Mouse (Mus musculus) kidney, postnatal 25 days (tissue): ENCODE data around the gene 1700037H04Rik.

Source experiments
- DNase-seq, 2 experiments: peaks; one replicate each; pipeline ENCODE4 v3.0.0; 2021; ENCODE audit warnings: mixed read lengths in 2 of 2

Gene 1700037H04Rik

GRCm38 (mm10) chr2:131145536-131145935 lies 14.3 kb downstream of the 1700037H04Rik start:
- DNase-seq = no peak

GRCm38 (mm10) chr2:131145121-131145520 lies 14.8 kb downstream of the 1700037H04Rik start:
- DNase-seq = no peak

GRCm38 (mm10) chr2:131143007-131143780 lies 16.7 kb downstream of the 1700037H04Rik start:
- no peak for DNase-seq

- peak; percentile 83 to 85 for DNase-seq
Measured at GRCm38 (mm10) chr2:131142592-131142991, 17.3 kb downstream of the 1700037H04Rik start.

GRCm38 (mm10) chr2:131141336-131141986 lies 18.4 kb downstream of the 1700037H04Rik start:
- DNase-seq = no peak

- DNase-seq = no peak
Measured at GRCm38 (mm10) chr2:131140533-131140905, 19.4 kb downstream of the 1700037H04Rik start.

- DNase-seq = peak; percentile 47 to 60
Measured at GRCm38 (mm10) chr2:131139886-131140532, 19.9 kb downstream of the 1700037H04Rik start.

- DNase-seq = peak in 1 of 2 experiments; percentile 1
Measured at GRCm38 (mm10) chr2:131139287-131139686, 20.6 kb downstream of the 1700037H04Rik start.

- DNase-seq = no peak
Measured at GRCm38 (mm10) chr2:131138760-131139159, 21.1 kb downstream of the 1700037H04Rik start.

- peak in 1 of 2 experiments; percentile 0 for DNase-seq
Measured at GRCm38 (mm10) chr2:131138296-131138695, 21.6 kb downstream of the 1700037H04Rik start.

GRCm38 (mm10) chr2:131135521-131136139 lies 24.3 kb downstream of the 1700037H04Rik start:
- no peak for DNase-seq

GRCm38 (mm10) chr2:131134826-131135400 lies 25.0 kb downstream of the 1700037H04Rik start:
- DNase-seq = no peak

GRCm38 (mm10) chr2:131134381-131134780 lies 25.5 kb downstream of the 1700037H04Rik start:
- peak; percentile 62 to 84 for DNase-seq

GRCm38 (mm10) chr2:131132930-131133547 lies 26.8 kb downstream of the 1700037H04Rik start, which contains the start of gene Gm11037:
Gm11037 (plus strand) TSS chr2:131133497.
- DNase-seq = no peak

GRCm38 (mm10) chr2:131132111-131132888 lies 27.6 kb downstream of the 1700037H04Rik start:
- no peak for DNase-seq

- DNase-seq = no peak
Measured at GRCm38 (mm10) chr2:131130849-131131248, 29.0 kb downstream of the 1700037H04Rik start.

- DNase-seq = no peak
Measured at GRCm38 (mm10) chr2:131129836-131130235, 30.0 kb downstream of the 1700037H04Rik start.

GRCm38 (mm10) chr2:131128636-131129157 lies 31.2 kb downstream of the 1700037H04Rik start:
- DNase-seq = no peak

- no peak for DNase-seq
Measured at GRCm38 (mm10) chr2:131128211-131128610, 31.7 kb downstream of the 1700037H04Rik start.

- peak; percentile 65 to 82 for DNase-seq
Measured at GRCm38 (mm10) chr2:131127161-131127730, 32.6 kb downstream of the 1700037H04Rik start, which contains the start of gene Hspa12b. Hspa12b (plus strand) TSS chr2:131127280.
